Mouse (Mus musculus): ENCODE measurements around the gene 2200002D01Rik.
"Not testable (repeated sequence)": the region's sequence is repeated elsewhere in the genome, so short reads cannot be mapped to it uniquely, and the experiment has no call there.

2200002D01Rik gene

DNA sequence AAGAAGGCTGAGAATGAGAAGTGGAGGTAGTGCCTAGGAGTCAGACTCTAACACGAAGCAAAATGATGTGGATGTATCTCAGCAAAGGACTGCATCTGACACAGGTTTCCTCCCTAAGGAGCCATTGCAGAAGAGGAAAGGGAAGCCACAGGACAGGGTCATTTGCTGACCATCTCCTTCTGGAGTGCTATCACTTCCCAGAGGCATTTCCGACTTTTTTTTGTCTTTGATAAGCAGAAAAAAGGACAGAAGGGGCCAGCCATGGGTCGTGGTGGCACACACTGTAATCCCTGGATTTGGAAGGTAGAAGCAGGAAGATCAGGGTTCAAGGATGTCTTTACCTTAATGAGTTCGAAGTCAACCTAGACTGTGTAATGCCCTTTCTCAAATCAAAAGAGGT is 11.7 kb downstream of the 2200002D01Rik start:
- DNase-seq (ENCODE audit: low spot score), result no peak

DNA sequence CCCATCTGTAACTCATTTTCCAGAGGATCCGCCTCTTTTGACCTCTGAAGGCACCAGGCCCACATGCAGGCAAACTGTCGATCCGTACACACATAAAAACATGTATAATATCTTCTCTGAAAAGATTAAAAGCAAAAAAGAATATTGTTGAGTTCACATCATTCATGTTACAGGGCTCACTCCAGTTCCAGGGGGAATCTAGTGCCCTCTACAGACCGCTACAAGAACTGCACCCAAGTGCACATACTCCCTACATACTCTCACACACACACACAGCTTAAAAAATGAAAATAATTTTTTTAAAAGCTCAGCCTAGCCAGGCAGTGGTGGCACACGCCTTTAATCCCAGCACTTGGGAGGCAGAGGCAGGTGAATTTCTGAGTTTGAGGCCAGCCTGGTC is 13.6 kb downstream of the 2200002D01Rik start:
- DNase-seq (ENCODE audit: low spot score), result no peak

DNA sequence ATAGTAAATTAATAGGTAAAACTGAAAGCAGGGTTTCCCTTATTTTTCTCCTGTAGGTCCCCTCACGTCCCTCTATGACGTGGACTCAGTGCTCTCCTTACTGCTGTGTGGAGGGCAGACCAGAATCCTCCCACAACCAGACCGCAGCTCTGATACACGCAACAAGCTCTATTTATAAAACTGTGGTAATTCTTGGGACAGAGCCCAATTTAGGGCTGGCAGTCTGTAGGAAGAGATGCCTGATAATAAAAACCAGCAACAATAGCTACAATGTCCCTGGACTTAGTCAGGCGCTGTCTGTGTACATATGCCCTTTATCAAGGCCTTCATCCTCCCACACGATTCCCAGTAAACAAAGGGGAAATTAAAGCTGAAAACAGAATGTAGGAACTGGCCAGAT is 14.5 kb downstream of the 2200002D01Rik start:
- peak; percentile 74 for DNase-seq (ENCODE audit: low spot score)

DNA sequence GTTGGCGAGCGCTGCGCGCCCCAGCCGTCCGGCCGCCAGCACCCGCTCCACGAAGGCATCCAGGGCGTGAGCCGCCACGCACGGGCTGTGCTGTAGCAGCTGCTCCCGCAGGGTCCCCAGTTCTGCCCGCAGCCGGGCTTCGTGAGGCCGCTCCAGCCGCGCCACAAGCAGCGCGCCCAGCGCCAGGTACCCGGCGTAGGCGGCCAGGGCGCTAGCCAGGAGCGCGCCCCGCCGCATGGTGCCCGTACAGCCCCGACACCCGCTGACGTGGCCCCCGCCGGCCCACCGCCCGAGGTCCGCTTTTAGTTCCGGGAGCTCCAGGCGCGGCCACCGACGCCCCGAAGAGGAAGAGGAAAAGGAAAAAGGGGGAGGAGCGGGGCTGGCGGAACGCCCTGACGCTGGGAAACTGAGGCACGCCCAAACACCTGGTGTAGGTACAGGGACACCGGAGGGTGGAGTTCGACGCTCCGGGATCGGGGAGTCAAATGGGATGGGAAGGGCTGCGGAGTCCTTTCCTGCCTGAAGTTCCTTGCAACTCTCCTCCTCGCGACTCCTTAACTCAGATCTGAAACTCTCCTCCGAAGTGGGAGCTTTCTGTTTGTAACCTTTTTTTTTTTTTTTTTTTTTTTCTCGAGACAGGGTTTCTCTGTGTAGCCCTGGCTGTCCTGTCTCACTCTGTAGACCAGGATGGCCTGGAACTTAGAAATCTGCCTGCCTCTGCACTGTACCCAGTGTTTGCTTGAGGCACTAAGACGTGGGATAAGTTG is 15.8 kb downstream of the 2200002D01Rik start, which contains the start of gene Kcnk6:
Gene Kcnk6, minus strand, starts transcription at position 269 of the 767 bp plus-strand sequence.
- DNase-seq (ENCODE audit: low spot score), result peak; percentile 71

DNA sequence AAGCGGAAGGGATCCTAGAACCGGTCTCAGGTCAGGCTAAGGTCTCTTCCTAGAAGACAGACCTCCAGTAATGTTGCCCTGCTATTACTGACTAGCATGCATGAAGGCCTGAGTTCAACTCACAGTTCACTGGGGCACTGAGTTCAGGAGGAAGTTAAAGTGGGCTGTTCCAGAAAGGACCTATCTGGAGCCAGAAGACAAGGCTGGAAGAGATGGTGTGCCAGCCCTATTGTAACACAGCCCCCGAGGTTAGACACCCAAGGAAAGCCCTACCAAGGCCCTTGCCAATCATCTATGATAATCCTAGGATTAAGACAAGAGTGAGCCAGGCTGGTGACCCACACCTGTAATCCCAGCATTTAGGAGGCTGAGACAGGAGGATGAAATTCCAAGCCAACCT is 16.7 kb downstream of the 2200002D01Rik start:
- DNase-seq (ENCODE audit: low spot score), result no peak

DNA sequence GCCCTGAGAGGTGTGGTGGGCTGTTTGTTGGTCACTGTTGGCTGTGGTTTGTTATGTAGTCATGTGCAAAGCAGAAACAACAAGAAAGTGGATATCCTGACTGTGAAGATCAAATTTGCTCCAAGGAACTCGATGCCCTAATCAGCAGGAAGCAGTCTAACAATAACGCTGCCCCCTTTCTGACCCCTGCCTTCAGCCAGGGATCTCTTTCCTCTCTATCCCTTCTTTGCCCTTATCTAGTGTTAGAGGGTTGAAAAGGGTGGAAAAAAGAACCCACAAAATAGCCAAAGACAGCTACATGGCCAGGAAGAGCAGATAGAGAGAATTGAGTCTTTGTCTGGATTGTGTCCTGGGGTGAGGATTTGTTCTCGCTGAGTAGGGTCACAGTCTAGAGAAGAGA is 17.7 kb downstream of the 2200002D01Rik start:
- DNase-seq (ENCODE audit: low spot score), result no peak

DNA sequence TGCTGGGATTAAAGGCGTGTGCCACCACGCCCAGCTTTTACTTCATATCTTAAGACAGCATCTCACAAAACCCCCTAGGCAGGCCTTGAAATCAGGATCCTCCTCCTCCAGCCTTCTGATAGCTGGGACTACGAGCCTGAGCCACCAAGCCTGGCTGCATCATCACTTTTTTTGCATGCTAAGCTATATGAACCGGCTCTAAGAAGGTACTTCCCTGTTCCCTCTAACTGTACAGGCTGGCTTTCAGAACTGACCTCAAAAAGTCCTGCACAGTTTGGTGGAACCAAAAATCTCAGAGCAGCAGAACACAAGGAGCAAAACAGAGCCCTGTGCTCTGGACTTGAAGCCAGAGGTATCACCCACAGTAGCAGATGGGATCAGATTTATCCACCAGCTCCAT is 20.1 kb downstream of the 2200002D01Rik start:
- no peak for DNase-seq (ENCODE audit: low spot score)

DNA sequence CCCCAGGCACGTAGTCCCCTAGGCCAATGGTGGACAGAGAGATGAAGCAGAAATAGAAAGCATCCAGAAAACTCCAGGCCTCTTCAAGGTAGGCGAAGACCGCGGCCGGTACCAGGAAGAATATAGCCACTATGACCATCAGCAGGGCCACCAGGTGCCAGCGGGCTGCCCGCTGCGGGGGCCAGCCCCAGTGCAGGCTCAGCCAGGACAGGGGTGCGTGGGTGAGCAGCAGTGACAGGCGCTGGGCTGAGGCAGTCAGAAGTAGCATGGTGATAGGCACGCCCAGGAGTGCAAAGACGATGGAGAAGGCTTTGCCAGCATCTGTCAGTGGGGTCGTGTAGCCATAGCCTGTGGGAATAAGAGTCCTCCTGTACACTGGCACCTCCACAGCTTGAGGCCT is 22.7 kb downstream of the 2200002D01Rik start:
- no peak for DNase-seq (ENCODE audit: low spot score)

DNA sequence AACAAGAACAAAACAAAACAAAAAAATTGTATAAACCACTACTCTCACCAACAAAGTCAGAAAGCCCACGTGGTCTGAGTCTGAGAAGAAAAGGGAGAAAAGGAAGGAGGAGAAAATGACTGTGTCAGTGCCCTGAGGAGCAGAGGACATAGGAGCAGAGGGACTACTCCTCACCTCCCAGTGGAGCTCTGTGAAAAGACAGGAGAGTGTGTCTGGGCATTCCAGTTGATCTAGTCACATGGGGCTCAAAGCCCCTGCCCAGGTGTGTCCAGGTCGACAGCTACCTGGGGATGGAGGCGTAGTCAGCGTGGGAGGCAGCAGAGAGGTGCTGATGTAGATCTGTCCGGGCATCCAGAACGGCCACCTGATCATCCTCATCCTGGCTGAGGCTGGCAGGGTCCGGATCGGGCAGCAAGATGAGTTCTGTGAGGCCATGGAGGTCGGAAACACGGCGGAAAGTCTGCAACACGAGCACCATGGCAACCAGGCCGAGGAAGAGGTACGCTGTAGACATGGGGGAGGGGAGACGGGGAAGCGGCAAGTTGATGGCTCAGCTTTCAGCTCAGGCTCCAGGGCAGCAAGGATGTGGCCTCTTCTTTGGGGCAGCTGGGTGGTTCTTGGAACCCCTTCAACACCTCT is 23.4 kb downstream of the 2200002D01Rik start:
- DNase-seq (ENCODE audit: low spot score), result no peak

DNA sequence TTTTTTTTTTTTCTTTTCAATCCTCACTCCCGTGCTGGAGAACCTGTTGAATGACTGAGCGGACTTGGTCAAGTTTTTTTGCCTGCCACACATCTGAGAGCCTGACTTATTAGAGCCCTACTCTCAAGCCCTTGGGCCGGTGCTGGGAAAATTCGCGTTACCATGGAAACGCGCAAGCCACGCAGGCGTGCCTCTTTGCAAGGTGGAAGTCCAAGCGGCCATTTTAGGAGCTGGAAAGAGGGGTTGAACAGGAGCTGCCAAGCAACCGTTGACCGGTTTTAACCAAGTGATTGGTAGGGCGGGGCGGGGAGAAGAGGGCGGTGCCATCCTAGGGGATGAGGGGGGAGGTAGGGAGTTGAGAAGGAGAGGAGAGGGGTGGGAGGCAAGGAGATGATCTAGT is 33.4 kb downstream of the 2200002D01Rik start:
- DNase-seq (ENCODE audit: low spot score), result no peak

DNA sequence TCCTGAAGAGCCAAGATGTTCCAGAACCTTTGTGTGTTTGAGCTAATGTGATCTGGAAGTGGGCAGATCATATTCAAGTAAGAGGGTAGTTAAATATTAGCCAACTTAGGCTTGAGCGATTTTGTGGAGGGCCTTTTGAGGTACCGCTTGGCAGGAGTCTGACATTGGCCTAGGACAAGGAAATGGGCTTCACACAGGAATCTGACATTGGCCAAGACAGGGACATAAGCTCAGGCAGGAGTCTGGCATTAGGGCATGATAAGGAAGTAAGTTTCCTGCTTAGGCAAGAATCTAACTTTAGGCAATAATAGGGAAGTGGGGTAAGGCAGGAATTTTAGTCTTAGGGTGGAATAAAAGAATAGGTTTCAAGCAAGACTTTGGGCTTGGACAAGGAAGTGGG is 34.0 kb downstream of the 2200002D01Rik start:
- peak; percentile 21 for DNase-seq (ENCODE audit: low spot score)

DNA sequence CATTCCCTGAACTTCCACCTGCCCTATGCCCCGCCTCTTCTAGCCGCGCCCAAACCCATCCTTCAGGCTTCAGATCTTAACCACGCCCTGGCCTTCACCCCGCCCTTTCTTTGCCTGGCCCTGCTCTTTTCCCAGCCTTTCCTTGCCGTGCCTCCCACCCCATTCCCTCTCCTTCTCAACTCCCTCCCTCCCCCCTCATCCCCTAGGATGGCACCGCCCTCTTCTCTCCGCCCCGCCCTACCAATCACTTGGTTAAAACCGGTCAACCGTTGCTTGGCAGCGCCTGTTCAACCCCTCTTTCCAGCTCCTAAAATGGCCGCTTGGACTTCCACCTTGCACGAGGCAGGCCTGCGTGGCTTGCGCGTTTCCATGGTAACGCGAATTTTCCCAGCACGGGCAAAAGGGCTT is 34.6 kb downstream of the 2200002D01Rik start, which contains the start of gene Catsperg1:
Gene Catsperg1, minus strand, starts transcription at position 361 of the 408 bp plus-strand sequence.
- DNase-seq (ENCODE audit: low spot score), result no peak

DNA sequence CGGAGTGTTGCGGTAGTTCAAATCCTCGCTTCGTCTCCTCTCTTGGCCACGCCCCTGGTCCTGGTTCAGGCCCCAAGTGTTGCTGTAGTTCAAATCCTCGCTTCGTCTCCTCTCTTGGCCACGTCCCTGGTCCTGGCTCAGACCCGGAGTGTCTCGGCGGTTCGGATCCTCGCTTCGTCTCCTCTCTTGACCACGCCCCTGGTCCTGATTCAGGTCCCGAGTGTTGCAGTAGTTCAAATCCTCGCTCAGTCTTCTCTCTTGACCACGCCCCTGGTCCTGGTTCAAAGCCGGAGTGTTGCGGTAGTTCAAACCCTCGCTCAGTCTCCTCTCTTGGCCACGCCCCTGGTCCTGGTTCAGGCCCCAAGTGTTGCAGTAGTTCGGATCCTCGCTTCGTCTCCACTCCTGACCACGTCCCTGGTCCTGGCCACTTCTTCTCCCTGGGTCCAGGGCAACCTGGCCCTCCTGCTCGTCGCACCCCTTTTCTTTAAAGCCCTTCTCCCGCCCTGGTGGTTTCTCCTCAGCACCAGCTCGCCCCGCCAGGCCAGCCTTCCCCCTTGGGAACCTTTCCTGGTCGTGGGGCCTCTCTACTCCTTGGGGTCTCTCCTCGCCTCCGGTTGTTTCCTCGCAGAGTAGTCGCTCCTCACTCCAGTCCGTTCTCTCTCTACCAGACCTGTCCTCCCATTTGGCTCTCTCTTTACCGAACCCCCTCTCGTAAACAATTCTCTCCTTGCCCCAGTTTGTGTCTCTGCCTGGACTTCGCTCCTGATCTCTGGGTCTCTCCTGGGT is 35.3 kb downstream of the 2200002D01Rik start:
- DNase-seq (ENCODE audit: low spot score), result not testable (repeated sequence)

DNA sequence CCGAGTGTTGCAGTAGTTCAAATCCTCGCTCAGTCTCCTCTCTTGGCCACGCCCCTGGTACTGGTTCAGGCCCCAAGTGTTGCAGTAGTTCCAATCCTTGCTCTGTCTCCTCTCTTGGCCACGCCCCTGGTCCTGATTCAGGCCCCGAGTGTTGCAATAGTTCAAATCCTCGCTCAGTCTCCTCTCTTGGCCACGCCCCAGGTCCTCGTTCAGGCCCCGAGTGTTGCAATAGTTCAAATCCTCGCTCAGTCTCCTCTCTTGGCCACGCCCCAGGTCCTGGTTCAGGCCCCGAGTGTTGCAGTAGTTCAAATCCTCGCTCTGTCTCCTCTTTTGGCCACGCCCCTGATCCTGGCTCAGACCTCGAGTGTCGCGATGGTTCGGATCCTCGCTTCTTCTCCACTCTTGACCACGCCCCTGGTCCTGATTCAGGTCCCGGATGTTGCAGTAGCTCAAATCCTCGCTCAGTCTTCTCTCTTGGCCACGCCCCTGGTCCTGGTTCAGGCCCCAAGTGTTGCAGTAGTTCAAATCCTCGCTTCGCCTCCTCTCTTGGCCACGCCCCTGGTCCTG is 36.0 kb downstream of the 2200002D01Rik start:
- DNase-seq (ENCODE audit: low spot score), result peak; percentile 7

DNA sequence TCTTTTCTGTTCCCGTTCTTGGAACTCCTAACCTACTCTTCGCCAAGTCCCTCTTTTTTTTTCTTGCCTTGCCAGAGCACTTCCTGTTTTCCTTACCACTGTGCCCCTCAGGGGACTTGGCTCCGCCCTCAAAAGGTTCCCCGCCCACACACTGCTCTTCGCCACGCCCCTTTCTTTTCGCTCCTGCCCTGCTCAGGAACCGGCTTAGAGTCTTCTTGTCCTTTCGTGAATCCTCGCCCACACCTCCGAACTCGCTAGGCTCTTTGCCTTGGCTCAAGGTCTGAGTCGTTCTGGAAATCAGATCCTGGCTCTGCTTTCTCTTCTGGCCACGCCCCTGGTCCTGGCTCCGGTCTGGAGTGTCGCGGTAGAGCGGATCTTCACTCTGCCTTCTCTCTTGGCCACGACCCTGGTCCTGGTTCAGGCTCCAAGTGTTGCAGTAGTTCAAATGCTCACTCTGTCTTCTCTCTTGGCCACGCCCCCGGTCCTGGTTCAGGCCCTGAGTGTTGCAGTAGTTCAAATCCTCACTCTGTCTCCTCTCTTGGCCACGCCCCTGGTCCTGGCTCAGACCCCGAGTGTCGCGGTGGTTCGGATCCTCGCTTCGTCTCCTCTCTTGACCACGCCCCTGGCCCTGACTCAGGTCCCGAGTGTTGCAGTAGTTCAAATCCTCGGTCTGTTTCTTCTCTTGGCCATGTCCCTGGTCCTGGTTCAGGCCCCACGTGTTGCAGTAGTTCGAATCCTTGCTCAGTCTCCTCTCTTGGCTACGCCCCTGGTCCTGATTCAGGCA is 36.7 kb downstream of the 2200002D01Rik start:
- DNase-seq (ENCODE audit: low spot score), result peak; percentile 94

DNA sequence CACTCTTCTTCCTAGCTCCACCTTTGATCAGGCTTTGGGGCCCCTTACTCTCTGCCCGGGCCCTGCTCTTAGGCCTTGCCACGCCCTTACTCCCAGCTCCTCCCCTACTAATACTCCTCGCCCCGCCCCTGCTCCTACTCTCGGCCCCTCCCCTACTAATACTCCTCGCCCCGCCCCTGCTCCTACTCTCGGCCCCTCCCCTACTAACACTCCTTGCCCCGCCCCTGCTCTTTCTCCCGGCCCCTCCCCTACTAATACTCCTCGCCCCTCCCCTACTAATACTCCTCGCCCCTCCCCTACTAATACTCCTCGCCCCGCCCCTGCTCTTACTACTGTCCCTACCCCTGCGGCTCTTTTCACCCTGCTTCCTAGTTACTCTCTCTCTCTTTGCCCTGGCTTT is 37.3 kb downstream of the 2200002D01Rik start:
- DNase-seq (ENCODE audit: low spot score), result not testable (repeated sequence)

DNA sequence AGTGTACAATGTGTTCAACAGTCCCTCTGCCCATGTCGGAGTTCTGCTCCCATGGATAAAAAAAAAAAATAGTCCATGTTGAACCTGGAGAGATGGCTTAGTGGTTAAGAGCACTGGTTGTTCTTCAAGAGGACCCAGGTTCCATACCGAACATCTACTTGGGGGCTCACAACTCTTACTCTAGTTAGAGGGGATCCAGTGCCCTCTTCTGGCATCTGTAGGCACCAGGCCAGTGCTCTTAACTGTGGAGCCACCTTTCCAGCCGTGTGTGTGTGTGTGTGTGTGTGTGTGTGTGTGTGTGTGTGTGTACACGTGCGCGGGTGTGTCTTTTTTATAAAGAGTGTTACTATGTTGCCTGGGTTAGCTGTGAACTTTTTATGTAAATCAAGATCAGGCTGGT is 45.7 kb downstream of the 2200002D01Rik start:
- DNase-seq (ENCODE audit: low spot score), result no peak

Measured in lung, postnatal 25 days (tissue).